Mouse (Mus musculus) cerebellum, postnatal 14 days (tissue): ENCODE measurements around the gene Peg12.

Experiments used
- DNase-seq, 2 experiments: peaks; one replicate each; pipeline ENCODE4 v3.0.0; 2021; ENCODE audit warnings: mixed read lengths in 2 of 2

Peg12 gene

DNA sequence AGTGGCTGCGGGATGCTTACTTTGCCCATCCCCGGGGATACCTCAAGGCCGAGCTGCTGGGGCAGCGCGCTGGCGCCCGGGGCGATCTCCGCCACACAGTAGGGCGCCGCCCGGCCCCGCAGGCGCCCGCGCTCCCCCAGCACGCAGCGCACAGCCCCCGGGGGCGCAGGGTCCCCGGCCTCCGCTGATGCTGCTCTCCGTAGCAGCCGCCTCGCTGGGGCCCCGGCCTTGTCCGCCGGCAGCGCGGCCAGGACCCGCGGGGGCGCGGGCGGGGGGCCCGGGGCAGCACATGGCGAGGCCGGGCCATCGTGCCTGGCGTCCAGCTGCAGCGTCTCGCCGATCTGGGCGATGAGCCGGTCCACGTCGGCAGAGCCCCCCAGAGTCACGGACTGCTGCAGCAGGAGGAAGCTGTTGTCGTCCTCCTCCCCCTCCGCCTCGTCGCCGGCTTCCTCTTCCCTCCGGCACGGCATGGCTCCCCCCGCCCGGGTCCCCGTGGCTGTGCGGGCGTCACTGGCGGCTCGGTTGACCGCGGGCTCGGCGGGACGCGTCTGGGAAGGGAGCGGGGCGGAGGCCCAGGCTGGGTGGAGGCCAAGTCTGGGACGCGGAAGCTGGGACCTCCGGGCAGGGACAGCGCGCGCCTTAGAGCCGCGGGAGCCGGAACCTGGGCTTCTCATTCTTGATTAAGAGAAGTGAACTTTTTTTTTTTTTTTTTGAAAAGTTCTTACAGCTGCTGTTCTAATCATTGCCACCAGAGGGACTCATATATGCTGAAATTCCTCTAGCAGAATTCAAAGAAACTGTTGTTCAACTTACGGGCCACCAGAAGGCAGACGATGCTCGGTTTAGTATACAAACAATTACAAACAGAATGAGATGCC, at the start of gene Peg12:
Gene Peg12 (minus strand): TSS at position 633 of the 878 bp plus-strand sequence.
- DNase-seq = peak; percentile 39 to 41

DNA sequence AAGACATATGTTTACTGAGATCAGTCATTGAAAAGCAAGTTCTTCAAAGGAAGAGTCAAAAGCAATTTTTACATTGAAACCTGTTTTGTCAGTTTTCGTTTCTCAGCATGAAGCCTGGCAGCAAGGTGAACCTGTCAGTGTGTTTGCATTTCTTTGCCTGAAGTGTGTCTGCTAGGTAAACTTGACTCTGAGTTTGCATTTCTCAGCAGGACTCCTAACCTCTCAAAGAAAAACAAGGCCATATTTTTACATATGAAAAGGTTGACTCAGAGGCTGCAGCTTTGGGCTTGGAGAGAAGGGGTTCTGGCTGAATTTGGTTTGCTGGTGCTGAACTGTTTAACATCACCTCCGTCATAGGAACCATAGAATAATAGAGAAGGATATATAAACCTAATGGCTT, 21.8 kb upstream of the Peg12 start:
- no peak for DNase-seq

DNA sequence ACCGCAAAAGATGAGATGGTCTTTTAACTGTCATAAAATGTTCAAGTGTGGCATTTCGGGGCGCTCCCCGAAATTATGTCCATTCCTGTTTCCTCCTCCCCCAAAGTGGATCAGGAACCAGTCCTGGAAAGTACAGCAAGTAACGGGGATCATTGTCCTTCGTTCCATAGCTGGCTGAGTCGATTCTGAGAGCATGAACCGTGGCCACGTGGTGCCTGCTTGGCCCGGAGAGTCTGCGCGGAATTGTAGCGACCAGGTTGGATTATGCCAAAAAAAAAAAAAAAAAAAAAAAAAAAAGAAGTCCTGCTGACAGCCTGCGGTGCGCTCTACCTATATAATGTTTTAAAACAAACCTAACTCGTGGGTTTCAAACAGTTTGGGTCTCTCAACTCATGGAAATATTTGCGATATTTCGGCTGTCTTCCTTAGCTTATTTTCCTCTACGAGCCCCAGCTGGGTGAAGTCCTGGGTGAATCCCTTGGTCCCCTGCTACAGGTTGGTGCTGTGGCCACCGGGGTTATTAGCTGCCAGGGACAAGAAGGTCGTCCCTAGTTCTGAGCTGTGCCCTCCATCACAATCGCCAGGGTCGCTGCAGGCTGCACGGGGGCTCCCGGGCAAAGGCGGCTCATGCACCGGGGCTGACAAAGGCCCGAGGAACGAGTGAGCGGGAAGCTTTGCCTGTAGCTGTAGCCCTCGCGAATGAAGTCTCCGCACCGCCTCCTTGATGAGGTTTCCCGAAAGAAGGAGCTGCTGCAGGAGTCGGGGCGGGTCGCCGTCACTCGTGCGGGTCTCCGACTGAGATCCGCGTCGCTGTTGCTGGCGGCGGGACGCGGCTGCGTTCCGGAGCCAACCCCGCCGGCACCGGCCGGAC, 1.1 kb downstream of the Peg12 start:
- DNase-seq = peak; percentile 13 to 21

DNA sequence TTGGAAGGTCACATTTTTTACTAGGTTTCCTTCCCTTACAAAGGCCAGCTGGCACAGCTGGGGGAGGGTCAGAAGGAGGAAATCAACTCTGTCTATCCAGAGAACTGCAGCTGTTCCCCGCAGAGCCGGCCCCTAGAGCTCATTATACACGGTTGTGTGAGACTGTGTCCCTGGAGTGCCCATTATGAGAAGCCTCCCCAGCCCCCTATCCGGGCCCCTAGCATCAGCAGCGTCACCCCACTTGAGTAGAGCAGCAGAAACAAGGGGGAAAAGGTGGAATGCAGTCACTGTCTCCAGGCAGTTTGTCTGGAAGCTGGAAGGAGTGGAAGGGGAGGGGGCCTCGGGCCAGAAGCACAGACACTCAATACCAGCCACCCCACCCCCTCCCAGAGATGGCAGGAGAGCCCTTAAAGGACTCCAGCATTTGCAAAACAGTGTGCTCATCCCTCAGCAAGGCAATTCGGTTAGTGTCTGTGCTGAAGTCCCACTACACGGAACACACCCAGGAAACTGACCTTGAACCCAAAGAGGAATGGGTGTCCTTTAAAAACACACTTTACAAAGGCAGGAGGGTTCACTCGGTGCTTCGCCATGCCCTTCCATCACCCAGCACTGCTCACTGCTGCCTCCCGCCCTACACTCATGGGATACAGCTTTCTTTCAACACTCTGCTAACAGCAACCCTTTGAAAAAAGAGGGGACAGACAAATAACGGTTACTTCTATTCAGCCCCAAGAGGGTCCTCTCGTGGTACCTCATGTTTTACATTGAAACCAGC, 1.9 kb downstream of the Peg12 start:
- DNase-seq = peak in 1 of 2 experiments; percentile 1

DNA sequence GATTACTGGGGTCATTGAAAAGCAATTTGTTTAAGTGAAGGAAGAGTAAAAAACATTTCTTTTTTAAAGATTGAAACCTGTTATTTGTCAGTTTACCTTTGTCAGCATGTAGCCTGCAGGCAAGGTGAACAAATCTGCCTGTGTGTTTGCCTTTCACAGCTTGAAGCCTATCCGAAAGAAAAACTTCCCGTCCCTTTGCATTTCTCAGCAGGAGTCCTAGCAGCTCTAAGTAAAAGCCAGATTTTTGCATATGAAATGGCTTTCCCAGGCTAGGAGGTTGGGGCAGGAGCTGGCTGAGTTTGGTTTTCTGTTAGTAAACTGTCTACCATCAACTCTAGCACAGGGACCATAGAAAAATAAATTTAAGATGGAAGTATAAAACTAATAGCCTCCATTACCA, 12.0 kb downstream of the Peg12 start:
- DNase-seq = no peak

DNA sequence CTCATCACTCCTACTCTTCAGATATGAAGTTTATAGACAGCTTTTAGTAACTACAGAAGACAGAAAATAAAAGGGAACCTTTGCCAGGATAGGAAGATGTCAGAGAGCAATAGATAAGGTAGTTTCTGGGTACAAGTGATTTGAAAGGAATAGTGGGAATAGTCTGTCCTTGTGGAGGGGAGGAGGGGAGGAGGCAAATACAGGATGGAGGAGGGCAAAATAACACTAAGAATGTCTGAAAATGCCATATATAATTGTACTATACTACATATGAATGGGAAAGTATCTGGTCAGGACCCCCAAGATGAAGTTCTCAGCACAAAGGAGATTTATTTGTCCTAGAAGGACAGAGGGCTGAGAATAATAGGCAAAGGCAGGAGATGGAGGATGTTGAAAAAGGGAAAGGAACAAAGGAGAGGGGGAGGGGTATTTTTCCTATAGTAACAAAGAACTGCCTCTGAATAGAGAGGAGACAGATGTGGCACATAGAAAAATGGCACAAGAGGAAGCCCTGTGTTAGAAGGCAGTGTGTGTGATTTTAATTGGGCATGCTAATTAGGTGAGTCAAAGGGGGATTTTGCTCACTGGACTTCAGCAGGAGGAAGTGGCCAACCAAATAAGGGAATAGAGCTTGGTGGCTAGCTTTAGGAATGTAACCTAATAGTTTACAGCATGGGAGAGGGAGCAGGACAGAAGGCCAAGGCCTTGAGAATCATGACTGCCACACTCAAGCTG, 18.7 kb downstream of the Peg12 start:
- DNase-seq = no peak

DNA sequence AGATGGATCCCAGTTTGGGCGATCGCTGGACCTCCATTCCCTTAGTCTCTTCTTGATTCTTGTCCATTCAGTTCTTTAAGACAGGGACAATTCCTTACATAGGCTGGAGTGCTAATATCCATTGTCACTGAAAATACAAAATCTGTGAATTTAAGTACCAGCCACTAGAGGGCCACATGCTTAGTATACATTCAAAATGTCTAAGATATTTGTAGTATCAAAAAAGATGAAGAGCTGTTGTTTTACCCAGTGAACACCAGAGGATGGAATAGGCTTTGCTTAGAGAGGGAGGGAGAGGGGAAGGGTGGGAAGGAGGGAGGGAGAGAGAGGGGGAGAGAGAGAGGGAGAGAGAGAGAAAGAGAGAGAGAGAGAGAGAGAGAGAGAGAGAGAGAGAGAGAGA, 27.9 kb downstream of the Peg12 start:
- DNase-seq = no peak

DNA sequence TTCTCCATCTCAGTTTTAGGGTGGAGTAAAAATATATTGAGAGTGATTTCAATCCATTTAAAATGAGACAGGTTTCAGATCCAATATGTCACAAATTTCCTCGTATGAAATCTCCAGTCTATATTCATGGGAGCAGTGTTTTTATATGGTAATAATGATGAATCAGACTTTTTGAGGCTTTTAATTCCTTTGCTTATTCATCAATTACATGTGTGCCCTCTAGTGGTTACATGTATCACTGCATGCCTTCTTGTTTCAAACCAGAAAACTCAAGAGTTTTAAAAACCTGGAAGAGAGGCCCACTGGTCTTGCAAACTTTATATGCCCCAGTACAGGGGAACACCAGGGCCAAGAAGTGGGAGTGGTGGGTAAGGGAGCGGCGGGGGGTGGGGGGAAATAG, 31.1 kb downstream of the Peg12 start:
- DNase-seq = no peak

DNA sequence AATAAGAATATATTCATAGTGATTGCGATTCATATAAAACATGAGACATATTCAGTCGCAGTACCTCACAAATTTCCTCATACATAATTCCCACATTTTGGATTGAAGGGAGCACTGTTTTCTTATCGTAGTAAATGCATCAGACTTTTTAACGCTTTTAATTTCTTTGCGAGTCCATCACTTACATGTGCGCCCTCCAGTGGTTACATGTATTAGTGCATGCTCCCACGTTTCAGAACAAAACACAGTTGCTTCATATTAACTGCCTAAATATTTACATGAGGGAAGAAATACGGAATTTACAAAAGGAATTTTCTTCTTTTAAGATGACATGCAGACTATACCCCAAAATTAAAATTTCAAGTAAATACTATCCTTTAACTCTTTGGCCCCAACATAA, 36.0 kb downstream of the Peg12 start:
- DNase-seq = peak; percentile 45 to 48

DNA sequence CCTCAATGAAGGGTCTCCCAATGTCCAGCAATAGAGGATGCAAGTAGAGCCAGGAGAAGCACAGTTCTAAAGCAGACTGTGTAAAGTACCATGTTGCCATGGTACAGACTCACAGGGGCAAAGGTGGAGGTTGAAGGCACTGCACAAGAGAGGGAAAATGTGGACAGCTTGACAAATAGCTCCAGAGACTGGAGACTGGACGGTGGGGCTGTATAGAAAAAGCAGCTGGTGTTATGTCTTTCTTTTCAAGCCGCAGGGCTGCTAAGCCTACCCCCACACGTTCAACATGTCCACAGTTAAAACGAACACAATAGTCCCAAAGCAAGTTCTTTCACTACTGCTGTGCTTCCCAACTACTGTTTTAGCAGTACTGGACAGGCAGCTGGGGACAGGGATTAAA, 41.1 kb downstream of the Peg12 start:
- DNase-seq = no peak

DNA sequence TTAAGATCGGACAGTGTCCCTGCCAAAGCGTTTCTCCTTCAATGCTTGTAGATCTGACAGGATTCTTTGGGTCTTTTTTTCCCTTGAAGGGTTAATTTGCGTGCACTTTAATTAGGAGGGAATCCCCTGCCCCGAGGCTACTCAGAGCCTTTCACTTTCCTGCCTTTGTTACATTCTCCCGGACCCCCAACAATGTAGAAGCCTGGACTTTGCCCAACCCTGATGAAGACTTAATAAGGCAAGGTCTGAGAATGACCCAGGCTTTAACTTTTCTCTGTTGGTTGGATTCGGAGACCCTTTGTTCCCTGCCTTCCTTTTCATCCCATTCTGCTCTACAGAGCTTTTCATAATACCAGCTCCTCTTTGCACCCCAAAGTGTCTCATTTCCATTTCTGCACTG, 43.7 kb downstream of the Peg12 start:
- peak; percentile 5 to 11 for DNase-seq

DNA sequence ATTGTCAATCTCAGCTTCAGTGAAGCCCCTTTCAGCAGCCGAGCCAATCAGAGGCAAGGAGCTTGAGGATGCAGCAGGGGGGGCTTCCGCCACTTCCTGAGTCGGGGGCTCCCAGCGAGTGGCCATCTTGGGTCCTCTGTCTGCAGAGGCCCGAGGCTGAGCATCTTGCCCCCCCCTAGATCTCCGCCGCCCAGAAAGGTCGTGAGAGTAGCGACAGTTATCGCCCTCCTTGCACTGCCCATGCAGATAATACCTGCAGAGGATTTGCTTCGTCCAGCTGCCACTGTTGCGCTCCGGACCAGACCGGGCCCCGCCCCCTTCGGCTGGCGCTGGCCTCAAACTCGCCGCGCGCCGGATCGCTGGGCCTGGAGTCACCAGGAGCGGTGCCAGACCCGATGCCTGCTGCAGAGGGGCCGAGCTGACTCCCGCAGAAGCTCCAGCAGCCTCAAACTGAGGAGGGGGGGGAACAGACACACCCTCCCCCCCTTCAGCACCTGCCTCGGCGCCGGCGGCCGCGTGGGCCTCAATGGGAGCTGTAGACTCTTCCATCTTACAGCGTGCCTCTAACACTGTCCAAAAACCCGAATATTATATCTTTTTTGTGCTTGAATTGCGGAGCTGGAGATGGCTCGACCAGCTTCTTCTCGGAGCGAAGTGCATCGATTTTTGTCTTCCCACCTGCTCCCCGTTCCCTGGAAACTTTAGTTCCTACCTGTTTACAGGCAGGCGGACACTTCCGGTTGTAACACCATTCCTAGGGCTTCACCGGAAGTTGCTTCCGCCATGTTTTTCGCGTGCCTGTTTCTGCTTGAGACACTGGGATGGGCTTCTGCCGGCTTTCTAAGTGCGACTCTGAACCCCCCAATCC, 44.6 kb downstream of the Peg12 start, which contains the start of gene Mkrn3:
Gene Mkrn3 (minus strand): TSS at position 647 of the 868 bp plus-strand sequence.
- DNase-seq = peak; percentile 90 to 92

DNA sequence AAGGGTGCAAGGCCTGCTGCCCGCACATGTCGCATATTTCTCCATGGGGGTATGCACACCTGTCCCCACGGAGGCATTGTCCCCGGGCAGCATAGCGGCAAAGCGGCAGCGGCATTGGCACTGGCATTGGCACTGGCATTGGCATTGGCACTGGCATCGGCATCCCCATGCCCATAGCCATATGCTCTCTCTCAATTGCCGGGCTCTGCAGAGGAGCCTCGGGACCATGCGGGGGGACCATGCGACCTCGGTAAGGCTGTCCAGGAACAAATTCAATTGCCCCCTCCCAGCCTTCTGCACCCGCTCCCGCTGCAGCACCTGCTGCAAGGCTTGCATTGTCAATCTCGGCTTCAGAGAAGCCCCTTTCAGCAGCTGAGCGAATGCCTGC, 45.2 kb downstream of the Peg12 start:
- DNase-seq = no peak

DNA sequence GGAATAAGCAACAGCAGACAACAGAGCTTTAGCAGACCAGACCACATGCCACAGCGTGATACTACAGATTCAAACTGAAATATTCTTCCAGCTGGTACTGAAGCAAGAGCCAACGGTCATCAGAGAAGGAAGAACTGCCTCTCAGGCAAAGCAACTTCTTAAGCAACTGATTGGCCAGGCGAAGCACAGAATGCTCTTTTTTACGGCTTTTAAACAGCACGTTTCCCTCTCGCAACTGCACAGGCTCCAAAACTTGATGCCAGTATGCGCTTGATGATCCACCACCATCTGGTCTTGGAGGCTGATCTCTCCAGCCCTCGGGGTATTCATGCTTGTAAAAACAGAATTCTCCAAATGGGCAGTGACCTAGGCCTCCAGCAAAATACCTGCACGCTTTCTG, 46.0 kb downstream of the Peg12 start:
- peak; percentile 17 to 21 for DNase-seq

DNA sequence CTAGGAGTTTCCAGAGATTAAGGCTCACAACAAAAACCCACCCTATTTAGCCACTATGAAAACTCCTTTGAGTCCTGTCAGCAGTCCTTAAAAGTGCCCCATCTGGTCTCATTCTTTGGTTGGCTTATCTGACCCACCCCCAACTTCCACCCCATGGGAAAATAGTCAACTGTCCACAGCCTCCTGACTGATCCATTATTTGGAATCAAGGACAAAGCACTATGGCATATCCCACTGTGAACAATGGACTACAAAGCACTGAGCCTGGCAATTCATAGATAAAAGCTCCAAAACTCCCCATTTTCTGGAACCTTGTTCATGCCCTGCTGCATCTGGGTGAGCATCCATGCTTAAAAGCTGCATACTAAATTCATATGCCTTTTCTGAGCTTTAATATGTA, 48.1 kb downstream of the Peg12 start:
- no peak for DNase-seq

DNA sequence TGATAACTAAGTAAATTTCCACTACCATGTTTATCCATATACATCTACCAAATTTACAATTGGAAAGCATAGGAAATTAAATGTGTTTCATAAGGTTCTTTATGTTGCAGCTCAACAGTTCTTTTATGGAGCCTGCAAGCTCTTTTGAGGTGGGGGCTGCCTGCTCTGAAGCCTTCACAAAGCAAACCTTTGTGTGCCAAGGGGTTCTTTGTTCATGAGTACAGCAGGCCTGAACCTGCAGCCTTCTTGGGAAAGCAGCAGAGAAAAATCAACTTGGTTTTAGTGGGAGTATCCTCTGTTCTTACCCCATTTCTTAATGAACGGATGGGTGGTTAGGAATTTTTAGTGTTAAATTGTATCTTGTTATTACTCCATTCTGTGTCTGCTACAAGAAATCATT, 49.1 kb downstream of the Peg12 start:
- no peak for DNase-seq
